Mouse (Mus musculus) cerebellum, adult (tissue): ENCODE data around the gene Fam3a.
"Not testable (repeated sequence)": the region's sequence is repeated elsewhere in the genome, so short reads cannot be mapped to it uniquely, and the experiment has no call there.

Experiments
- ATAC-seq: cut with Nextera tagmentation; 2 replicates; pipeline ENCODE4 v1.9.2; 2017; ENCODE audit warnings: mild to moderate bottlenecking, moderate library complexity, mixed read lengths; ENCODE audit not compliant: insufficient number of reproducible peaks, low FRiP score, low TSS enrichment

The Fam3a gene

DNA sequence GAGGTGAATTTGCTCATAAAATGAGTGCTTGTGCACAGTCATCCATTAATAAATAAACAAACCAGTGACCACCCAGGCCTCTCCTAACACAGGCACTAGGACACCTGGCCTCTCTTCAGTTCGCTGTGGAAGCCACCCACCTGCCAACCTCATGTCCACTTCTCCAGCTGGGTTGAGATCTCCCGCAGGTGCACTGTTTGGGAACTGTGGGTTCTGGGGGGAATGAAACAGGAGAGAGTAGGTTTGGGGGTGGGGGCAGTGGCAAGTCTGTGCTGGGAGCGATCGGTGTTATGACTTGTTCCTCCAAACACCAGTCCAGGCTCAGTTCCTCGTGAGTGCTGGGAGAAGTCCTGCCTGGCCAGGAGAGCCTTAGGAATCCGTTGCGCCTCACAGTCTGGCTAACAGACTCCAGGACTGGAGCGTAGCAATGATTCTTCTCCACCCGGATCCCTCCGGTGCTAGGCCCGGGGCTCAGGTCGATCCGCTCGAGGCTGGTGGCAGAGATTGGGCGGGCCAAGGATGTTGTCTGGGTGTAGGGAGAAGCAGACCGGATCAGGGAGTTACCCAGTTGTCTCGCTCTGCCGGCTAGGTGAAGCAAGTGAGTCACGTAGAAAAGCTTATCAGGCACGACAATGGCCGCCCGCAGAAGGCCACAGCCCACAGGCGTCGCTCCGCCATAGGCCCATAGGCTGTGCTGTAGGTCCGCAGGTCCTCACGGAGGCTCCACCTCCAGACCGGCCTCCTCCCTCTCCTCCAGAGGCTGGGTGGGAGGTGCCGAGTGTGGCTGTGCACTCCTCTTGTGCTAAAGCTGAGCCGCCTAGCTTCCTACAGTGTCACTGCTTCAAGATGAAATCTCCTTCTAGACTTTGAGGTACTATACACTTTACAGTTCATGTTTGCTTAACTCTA is at the start of gene Fam3a, which contains the start of gene Ikbkg:
Fam3a (minus strand) TSS at position 738 of the 909 bp plus-strand sequence.
Ikbkg (plus strand) TSS at position 756 of the 909 bp plus-strand sequence.
- ATAC-seq = peak; percentile 100

DNA sequence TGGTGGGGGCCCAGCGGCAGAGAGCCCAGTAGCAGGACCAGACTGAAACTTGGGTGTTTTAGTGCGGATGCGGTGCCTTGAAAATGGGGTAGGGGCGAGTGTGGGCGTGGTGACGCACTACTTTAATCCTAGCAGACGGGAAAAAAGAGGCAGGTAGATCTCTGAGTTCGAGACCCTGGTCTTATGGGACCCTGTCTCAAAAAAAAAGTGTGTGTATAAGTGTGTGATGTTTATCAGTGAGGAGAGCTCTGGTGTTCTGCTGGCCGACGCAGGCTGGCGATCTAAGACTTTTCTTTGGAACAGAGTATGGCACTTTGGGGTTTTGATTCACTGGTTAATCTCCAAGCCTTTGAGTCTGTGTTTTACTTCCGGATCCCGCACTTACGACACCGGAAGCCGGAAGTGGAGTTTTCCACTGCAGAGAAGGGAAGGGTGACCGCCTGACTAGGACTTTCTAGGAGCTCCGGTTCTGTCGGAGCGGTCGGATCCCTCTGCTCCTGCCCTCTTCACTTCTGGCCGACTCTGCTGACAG is 36.3 kb upstream of the Fam3a start:
- ATAC-seq = peak; percentile 53

DNA sequence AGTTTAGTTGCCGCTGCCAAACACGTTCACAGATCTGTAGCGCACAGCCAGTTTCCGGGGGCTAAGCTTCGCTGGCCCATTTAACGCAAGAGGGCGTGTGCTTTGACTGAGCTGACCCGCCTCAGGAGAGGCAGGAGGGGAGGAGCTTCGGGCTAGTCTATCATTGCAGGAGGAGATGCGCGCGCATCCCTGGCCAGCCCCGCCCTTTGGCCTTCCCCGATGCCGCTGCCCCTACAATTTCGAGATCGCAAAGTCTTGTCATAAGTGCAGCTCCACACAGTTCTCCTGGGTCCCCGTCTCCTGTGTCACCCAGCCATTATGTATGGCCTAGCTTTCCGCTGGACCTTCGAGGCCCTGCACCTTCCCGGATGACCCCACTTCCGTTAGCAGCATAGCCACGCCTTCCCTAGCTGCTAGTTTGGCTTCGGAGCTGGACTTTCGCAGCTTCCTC is 35.8 kb upstream of the Fam3a start, which contains the start of gene G6pdx:
G6pdx (minus strand) TSS at position 369 of the 451 bp plus-strand sequence.
- peak; percentile 87 for ATAC-seq

DNA sequence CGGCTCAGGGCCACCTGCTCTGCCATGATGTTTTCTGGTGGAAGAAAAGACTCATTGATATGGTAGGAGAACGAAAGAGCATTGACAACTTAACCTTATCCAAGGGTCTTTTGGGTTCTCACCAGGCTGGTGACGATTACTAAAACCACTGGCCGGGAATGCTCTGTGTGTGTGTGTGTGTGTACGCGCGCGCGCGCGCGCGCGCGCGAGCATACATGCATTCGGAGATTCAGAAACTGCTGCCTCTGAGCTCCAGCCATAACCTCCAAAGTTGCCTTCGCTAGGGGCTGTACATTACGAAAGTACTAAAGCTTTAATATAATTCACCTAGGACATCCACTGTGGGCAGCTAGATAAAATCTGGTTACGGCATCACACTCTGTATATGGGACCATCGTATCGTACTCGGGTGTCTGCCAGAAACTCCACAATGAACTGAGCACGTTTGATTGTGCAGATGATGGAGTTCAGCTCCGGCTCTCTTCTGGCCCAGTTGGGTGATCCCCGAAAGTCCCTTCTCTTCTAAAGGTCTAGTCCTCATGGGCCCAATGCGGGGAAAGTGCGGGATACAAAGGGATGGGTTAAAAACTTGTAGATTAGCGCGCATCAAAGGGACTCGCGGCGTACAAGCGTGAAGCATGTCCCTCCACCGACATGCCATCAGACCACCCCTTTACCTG is 35.2 kb upstream of the Fam3a start:
- ATAC-seq = peak; percentile 9; the same call in 1 of the 2 replicates

DNA sequence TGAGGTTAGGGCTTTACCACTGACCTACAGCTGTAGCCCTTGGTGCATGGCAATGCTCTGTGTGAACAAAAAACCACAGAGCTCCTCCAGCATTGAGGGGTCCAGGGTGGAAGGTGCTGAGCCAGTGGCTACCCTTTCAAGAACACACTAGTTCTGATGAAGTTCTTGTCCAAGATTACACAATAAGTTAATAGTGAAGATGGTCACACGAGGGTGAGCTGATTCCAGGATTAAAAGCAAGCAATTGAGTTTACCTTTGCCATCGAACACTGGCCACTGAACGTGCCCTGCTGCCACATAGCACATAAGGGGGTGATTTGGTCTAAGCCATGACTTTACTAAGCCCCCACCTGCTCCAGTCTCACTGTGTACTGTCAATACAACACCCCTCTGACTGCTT is 34.0 kb upstream of the Fam3a start:
- ATAC-seq = no peak

DNA sequence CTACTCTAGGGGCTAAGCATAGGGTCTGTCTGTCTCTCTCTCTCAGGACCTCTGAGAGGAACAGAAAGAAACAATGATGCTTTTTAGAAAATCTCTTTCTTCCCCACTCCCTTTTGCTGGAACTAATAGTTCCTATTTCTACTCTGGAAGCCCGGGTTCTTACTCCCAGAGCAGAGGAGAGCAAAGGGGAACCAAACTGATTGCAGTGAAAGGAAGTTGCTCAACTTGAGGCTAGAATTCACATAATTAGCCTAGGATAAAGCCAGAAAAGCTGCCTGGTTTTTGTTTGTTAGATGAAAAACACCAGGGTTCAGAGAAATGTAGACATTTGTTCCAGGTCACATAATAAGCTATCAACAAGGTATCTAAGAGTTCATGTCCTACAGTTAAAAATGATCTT is 33.2 kb upstream of the Fam3a start:
- no peak for ATAC-seq

DNA sequence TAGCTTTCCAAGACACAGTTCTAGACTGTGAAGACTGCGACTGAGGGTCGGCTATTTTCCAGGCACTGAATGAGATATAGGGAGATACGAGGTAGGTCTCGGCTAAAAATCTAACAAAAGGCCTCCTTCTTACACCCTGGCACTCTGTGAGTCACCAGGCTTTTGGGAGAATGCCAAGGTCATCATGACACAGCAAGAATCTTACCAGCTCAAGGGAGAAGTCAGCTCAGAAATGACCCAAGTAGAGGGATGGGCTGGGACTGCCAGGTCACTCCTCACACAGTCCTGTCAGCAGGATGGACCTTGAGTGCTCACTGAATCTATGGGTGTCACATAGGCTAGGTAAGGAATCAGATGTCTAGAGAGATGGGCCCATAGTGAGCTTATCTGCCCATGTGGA is 32.1 kb upstream of the Fam3a start:
- no peak for ATAC-seq

DNA sequence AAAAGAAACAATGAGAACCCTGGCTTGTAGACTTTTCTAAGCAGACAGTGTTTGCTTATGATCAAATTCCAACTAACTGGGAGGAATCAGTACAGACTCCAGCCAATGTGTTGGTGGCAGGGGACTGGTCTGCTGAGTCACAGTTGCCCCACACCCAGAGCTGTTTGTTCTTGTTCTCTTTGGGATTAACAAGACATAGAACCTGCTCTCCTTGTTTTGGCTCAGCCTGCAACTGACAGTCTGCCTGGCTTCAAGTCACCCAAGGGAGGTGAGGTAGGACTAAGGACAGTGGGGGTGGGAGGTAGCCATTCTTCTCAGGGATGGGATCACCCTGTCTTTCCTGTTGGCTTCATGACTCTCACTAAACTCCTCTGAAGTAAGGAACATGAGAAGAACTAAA is 31.4 kb upstream of the Fam3a start:
- no peak for ATAC-seq

DNA sequence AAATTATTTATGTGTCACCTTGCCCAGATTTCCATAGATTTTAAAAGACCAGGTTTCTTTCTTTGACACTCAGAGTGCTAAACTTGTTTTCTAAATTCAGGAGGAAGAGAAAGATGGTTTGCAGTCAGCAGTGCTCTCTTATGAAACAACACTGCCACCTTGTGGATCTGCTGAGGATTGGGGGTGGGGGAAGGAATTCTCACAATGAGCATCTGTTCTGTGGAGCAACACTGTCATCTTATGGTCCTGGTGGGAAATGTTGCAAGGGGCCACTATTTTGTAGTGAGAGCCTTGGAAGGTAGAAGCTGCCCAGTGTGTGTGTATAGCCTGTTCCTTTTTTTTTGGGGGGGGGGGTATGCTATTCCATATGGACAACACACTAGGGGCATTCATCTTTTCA is 20.3 kb upstream of the Fam3a start:
- peak; percentile 80 for ATAC-seq

DNA sequence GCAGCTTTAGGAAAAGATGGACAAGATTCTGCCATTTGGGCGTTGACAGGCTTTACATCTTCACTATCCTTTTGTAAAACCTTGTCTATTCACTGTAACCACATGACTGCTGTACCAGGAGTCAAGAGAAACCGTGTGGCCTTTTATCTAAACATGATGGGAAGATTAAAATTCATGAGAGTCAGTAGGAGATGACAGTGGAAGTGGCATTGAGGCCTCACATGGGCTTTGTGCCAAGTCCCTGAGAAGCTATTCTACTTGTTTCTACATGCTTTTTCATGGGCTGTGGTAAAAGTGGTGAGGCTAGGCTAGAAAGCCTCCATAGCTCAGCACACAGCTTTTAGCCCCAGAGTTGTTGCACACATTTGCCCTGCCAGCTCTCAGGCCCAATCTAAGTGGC is 15.3 kb upstream of the Fam3a start:
- no peak for ATAC-seq

DNA sequence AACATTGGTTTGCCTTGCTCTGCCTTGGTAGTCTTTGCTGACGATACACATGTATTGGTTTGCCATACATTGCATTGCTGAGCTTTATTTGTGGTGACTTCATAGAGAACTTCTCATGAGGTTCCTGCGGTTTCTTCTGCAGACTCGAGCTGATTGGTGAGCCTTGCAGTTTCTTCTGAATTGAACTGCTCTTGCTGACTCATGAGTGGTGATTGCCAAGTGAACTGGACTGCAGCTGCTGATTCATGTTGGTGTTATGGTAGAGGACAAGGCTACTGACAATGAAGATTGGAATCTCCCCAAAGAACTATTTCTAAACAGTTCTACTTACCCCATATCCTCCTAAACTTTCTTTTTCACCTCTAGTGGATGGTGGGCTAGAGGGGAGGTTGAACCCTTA is 7.1 kb upstream of the Fam3a start:
- ATAC-seq = no peak

DNA sequence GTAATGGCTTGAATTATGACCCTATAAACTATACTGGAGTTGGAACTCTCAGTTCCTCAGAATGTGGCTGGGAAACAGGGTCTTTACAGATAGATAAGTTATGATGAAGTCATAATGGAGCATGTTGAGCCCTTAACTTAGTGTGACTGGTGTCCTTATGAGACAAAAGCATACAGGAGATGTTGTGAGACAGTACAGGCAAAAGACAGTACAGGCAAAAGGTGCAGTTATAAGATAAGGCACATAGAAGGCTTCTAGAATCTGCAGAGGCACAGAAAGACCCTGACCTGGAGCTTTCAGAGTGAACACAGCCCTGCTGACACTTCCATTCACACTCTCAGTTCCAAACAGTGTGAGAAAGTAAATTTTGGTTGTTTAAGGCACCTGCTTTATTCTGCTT is 4.9 kb downstream of the Fam3a start:
- ATAC-seq = no peak

DNA sequence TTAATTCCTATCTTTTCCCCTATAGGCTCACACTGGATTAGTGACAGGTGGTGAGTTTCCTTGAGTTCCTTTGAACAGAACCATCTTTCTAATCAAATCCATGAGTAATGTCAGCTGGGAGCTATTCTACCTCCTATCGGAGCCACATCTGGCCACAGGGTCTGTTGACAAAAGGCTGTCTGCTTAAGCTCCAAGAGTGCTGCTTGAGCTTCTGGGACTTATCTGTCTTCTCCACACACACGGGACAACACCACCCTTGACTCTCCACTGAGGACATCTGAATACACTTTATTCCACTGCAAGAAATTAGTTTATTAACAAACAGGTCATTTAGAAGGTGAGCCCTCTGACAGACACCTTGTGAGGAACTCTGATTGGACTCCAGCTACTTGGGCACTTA is 8.6 kb downstream of the Fam3a start:
- no peak for ATAC-seq

DNA sequence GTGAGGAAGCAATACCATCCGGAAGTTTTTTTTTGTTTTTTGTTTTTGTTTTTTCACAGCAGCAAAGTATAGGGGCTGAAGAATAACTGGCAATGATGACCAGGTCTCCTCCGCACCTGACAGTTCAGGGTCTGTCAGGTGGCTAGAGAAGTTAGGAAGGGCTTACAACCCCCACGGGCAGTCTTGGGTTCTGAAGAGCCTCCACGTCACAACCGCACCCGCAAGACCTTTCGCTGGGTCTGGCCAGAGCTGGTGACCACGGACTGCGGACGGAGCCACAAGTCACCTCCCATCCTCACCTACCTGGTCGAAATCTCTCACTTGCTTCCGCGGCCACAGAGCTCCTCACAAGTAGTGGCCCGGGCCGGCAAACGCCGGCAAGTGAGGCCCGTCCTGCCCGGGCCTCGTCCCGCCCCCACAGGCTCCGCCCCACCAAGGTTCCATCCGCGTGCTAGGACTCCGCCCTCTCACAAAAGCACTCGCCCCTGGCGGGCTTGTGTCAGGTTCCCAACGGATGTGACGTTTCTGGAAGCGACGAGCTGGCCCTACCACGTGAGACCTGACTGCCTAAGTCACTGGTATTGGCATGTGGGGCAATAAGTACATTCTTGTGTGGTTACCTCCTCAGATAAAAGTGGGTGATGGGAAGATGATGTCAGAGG is 20.1 kb downstream of the Fam3a start, which contains the start of the genes Ubl4a and Slc10a3:
Ubl4a (minus strand) TSS at position 331 of the 662 bp plus-strand sequence.
Slc10a3 (minus strand) TSS at position 462 of the 662 bp plus-strand sequence.
- peak; percentile 79 for ATAC-seq

DNA sequence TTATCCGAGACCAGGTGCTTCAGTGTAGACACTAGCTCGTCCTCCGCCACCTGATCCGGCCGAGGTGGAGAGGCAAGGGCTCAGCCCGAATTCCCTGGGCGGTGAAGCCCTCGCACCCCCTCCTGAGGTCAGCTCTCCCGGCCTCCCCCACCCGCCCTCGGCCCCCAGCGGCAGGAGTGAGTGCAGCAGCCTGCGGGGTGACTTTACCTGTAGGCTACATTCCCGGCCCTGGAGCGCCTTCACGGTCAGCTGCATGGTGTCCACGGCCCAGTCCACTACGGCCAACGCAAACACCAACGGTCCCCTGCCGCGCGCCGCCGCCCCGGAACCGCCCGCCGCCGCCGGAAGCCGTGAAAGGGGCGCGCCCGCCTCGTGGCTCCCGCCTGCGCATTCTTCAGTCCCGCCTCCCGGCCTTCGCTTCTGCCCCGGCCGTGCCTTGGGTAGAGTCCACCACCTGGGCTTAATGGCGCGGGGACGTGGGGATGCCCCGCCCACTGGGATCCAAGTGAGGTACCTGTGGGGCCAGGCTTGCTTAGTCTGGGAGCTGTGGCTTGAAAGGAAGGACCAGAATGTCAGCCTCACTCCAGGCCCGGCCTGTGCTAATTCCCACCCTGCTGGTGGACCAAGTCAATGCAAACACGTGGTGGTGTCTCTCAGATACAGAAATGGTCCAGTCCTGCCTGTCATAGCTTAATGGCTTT is 24.7 kb downstream of the Fam3a start:
- peak; percentile 59 for ATAC-seq

DNA sequence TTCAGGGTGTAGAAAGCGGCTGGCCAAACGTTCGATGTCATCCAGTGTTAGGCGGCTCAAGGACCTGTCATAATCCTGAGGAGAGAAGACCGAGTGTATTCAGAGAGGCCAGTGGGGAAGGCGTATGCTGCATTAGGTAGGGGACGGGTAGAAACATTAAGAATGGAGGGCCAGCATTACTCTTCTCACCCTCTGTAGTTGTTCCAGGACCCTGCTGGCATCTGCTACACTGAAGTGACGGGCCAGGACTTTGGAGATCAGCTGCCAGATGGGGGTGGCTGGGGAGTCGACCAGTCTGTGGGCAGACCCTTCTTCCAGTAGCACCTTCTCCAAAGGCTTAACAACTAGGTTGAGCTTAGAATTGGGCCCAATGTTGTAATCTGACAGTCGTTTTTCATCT is 25.6 kb downstream of the Fam3a start:
- ATAC-seq = no peak

DNA sequence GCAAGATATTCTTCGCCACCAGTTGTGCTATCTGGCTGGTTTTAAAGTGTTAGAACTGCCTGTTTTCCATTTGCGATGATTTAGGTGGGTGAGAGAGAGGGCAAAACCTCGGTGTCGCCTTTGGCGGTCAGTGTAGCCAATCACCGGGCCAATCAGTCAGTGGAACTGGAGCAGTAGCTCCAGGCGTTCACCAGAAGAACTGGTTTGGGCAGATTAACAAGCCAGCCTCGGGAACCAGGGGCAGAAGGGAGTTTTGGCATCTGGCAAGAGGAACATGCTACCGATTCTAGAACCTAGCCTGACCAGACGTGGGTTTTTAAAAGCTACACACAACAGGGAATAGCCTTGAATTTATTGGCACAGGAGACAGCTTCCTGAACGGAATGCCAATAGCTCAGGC is 33.9 kb downstream of the Fam3a start:
- no peak for ATAC-seq

DNA sequence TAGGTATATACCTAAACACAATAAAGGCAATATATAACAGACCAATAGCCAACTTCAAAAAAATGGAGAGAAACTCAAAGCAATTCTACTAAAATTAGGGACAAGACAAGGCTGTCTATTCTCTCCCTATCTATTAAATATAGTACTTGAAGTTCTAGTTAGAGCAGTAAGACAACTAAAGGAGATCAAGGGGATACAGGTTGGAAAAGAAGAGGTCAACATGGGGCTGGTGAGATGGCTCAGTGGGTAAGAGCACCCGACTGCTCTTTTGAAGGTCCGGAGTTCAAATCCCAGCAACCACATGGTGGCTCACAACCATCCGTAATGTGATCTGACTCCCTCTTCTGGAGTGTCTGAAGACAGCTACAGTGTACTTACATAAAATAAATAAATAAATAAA is 36.0 kb downstream of the Fam3a start:
- ATAC-seq = not testable (repeated sequence)

DNA sequence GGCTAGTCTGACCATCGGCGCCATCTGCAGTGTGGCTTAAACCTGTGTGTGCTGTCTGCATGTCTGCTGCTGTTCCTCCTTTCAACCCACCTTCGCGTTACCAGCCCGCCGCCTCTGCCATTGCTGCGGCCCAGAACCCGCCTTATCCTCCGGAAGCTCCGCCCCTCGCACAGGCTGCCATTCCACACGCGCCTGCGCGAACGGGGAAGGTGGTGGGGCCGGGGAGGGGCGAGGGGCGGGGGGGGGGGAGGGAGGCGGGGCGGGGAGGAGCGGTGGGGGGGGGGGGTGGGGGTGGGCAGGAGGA is 39.7 kb downstream of the Fam3a start, which contains the start of gene Lage3:
Lage3 (minus strand) TSS at position 152 of the 304 bp plus-strand sequence.
- peak; percentile 83; the same call in 1 of the 2 replicates for ATAC-seq
